Mouse (Mus musculus) MEL (cell line): ENCODE results near the gene Tesk2.

Experiments used
- CTCF ChIP-seq, 3 experiments: IDR thresholded peaks in 2 of 3; conservative IDR thresholded peaks in 1 of 3; 2 replicates each; pipeline ENCODE4 v1.5.1; 2011 to 2012; ENCODE audit warnings: low read length in 3 of 3, low read depth in 2 of 3, mild to moderate bottlenecking in 2 of 3, improper control_type of control experiment in 1 of 3, inconsistent platforms in 1 of 3, mixed read lengths in 1 of 3, moderate library complexity in 1 of 3; ENCODE audit not compliant: control insufficient read depth in 1 of 3, insufficient read depth in 1 of 3, poor library complexity in 1 of 3, severe bottlenecking in 1 of 3
- GABPA ChIP-seq: IDR thresholded peaks from 2 replicates; pipeline ENCODE4 v1.6.1; 2012; ENCODE audit warnings: low read depth, mild to moderate bottlenecking, inconsistent platforms, low read length, improper control_type of control experiment, moderate library complexity
- MAX ChIP-seq: IDR thresholded peaks from 2 replicates; pipeline ENCODE4 v1.6.1; 2011; ENCODE audit warnings: low read length, improper control_type of control experiment
- POLR2A ChIP-seq, 2 experiments: IDR thresholded peaks; 2 replicates each; pipeline ENCODE4 v1.6.1; 2011 to 2012; ENCODE audit warnings: low read length in 2 of 2, mild to moderate bottlenecking in 2 of 2, control low read depth in 1 of 2, improper control_type of control experiment in 1 of 2, low read depth in 1 of 2, moderate library complexity in 1 of 2; ENCODE audit not compliant: control insufficient read depth in 1 of 2, insufficient read depth in 1 of 2, poor library complexity in 1 of 2
- TAL1 ChIP-seq: IDR thresholded peaks from 2 replicates; pipeline ENCODE4 v1.6.1; 2012; ENCODE audit warnings: mild to moderate bottlenecking, inconsistent platforms, low read length, moderate library complexity, mixed read lengths

GRCm38 (mm10) chr4:116776391-116776790, 55.6 kb downstream of the Tesk2 start:
- TF ChIP-seq POLR2A (IDR thresholded peaks at IDR 0.05; ENCODE audit: control insufficient read depth in 1 of 2, insufficient read depth in 1 of 2, low read depth in 1 of 2, low read length in 2 of 2, poor library complexity in 1 of 2) (no peak), GABPA (no peak), TAL1 (no peak), CTCF (IDR thresholded peaks at IDR 0.05 in 2 of 3, conservative IDR thresholded peaks at IDR 0.05 in 1 of 3; ENCODE audit: control insufficient read depth in 1 of 3, insufficient read depth in 1 of 3, low read depth in 2 of 3, low read length in 3 of 3, poor library complexity in 1 of 3, severe bottlenecking in 1 of 3) (peak in 1 of 3 experiments; percentile 11; a peak in 1 of 6 replicates), MAX (no peak)
